In genomic region chrX:142971759-142972158, GRCm38 (mm10) we compare ENCODE assay signal across 24 mouse cellular contexts. TPM values are rescaled to one million over a fixed set of nuclear protein-coding genes. Genes with fewer than 3 reads are reported as not detected.
DNase-seq lines count a peak whose midpoint lies in the region; ATAC-seq and TF ChIP-seq lines count a peak whose summit lies in the region.
"Had no signal": no experiment of that assay in that cellular context is flagged by ENCODE, and none has a peak within 500 bp of the region (broad histone marks: within the 10 kb centered on the region; RNA-seq: fewer than 3 reads in every experiment).

No protein-coding gene starts in this region.

- 80% methylated on average over 3 of the region's 3 CpGs for WGBS in heart, embryonic 12.5 days
- WGBS in liver, embryonic 15.5 days (ENCODE audit: insufficient replicate concordance) = 76% methylated on average over 3 of the region's 3 CpGs
- WGBS in liver, embryonic 11.5 days = 81% methylated on average over 3 of the region's 3 CpGs
- WGBS in intestine, postnatal 0 days = 90% methylated on average over 3 of the region's 3 CpGs

- H3K4me2 ChIP-seq in heart, embryonic 12.5 days = no peak overlapping the region
- no peak overlapping the region for H3K4me2 ChIP-seq in liver, embryonic 15.5 days
- no peak overlapping the region for H3K4me2 ChIP-seq in liver, embryonic 11.5 days
- H3K4me2 ChIP-seq in myocyte (ENCODE audit: low read depth) = no peak overlapping the region
- no peak overlapping the region for H3K4me2 ChIP-seq in intestine, postnatal 0 days (replicated peaks; ENCODE audit: low read depth)
- H3K4me2 ChIP-seq: embryonic facial prominence, embryonic 12.5 days; forebrain, embryonic 12.5 days; forebrain, embryonic 15.5 days; heart, embryonic 13.5 days; hindbrain, embryonic 14.5 days had no signal

- TF ChIP-seq CTCF in intestine, postnatal 0 days (IDR thresholded peaks at IDR 0.05; ENCODE audit: low read depth) = no peak

- no peak overlapping the region for H3K4me3 ChIP-seq in heart, embryonic 12.5 days
- no peak overlapping the region for H3K4me3 ChIP-seq in liver, embryonic 15.5 days (replicated peaks)
- H3K4me3 ChIP-seq in liver, embryonic 11.5 days (ENCODE audit: low read depth, low read length) = no peak overlapping the region
- H3K4me3 ChIP-seq in myocyte = no peak overlapping the region
- H3K4me3 ChIP-seq in intestine, postnatal 0 days (ENCODE audit: low read depth, low read length) = no peak overlapping the region
- H3K4me3 ChIP-seq: embryonic facial prominence, embryonic 12.5 days; forebrain, embryonic 12.5 days; forebrain, embryonic 15.5 days; heart, embryonic 13.5 days had no signal

- H3K27ac ChIP-seq in heart, embryonic 12.5 days (ENCODE audit: poor library complexity, severe bottlenecking) = peak overlapping the region; percentile 47; the same call in 1 of the 2 replicates
- peak overlapping the region; percentile 85; the same call in 1 of the 2 replicates for H3K27ac ChIP-seq in liver, embryonic 15.5 days (replicated peaks)
- H3K27ac ChIP-seq in liver, embryonic 11.5 days (ENCODE audit: low read depth, low read length) = no peak overlapping the region
- no peak overlapping the region for H3K27ac ChIP-seq in intestine, postnatal 0 days (ENCODE audit: low read depth, low read length)
- H3K27ac ChIP-seq: embryonic facial prominence, embryonic 12.5 days; forebrain, embryonic 12.5 days; forebrain, embryonic 15.5 days; heart, embryonic 13.5 days; hindbrain, embryonic 14.5 days; hindbrain, postnatal 0 days had no signal

- H3K9me3 ChIP-seq in heart, embryonic 12.5 days (replicated peaks) = no peaks in the 10 kb centered on the region
- no peaks in the 10 kb centered on the region for H3K9me3 ChIP-seq in liver, embryonic 15.5 days (replicated peaks)
- no peaks in the 10 kb centered on the region for H3K9me3 ChIP-seq in liver, embryonic 11.5 days (ENCODE audit: control insufficient read depth, low read length)
- no peaks in the 10 kb centered on the region for H3K9me3 ChIP-seq in intestine, postnatal 0 days (ENCODE audit: control insufficient read depth)
- H3K9me3 ChIP-seq: embryonic facial prominence, embryonic 12.5 days; forebrain, embryonic 12.5 days; forebrain, embryonic 15.5 days; heart, embryonic 13.5 days had no signal

- H3K36me3 ChIP-seq in heart, embryonic 12.5 days = no peaks in the 10 kb centered on the region
- no peaks in the 10 kb centered on the region for H3K36me3 ChIP-seq in liver, embryonic 15.5 days (replicated peaks)
- H3K36me3 ChIP-seq in liver, embryonic 11.5 days (ENCODE audit: control insufficient read depth, insufficient read depth, low read length) = no peaks in the 10 kb centered on the region
- H3K36me3 ChIP-seq in myocyte (ENCODE audit: control insufficient read depth, insufficient read depth) = no peaks in the 10 kb centered on the region
- H3K36me3 ChIP-seq in intestine, postnatal 0 days (ENCODE audit: control insufficient read depth, insufficient read depth) = no peaks in the 10 kb centered on the region
- H3K36me3 ChIP-seq: embryonic facial prominence, embryonic 12.5 days; forebrain, embryonic 12.5 days; forebrain, embryonic 15.5 days; heart, embryonic 13.5 days had no signal

- no peaks in the 10 kb centered on the region for H3K79me2 ChIP-seq in myocyte (ENCODE audit: control insufficient read depth, insufficient read depth)

- no peaks in the 10 kb centered on the region for H3K27me3 ChIP-seq in heart, embryonic 12.5 days (replicated peaks)
- H3K27me3 ChIP-seq in liver, embryonic 15.5 days = no peaks in the 10 kb centered on the region
- peaks cover 3% of the 10 kb centered on the region for H3K27me3 ChIP-seq in liver, embryonic 11.5 days (replicated peaks; ENCODE audit: control insufficient read depth, insufficient read depth, low read length)
- no peaks in the 10 kb centered on the region for H3K27me3 ChIP-seq in myocyte (ENCODE audit: control insufficient read depth, insufficient read depth, insufficient read length)
- no peaks in the 10 kb centered on the region for H3K27me3 ChIP-seq in intestine, postnatal 0 days (replicated peaks; ENCODE audit: control insufficient read depth, insufficient read depth, low read length)
- H3K27me3 ChIP-seq: forebrain, embryonic 15.5 days had no signal

- DNase-seq in heart, adult 8-10 months (ENCODE audit: low spot score) = no peak
- DNase-seq in liver, embryonic 11.5 days (ENCODE audit: low spot score) = no peak
- DNase-seq: adrenal gland, adult 8-10 months; adrenal gland, postnatal 25 days; cerebellum, adult 11-12 months; cerebellum, adult 8-10 months; cerebellum, postnatal 10 days; gastrocnemius, postnatal 14 days; heart, adult 11 months; heart, postnatal 14 days; heart, postnatal 4 days had no signal

- ATAC-seq in heart, embryonic 12.5 days (ENCODE audit: insufficient number of reproducible peaks, low FRiP score) = no peak
- ATAC-seq in liver, embryonic 15.5 days (ENCODE audit: insufficient read depth) = no peak
- no peak for ATAC-seq in liver, embryonic 11.5 days (replicated peaks; ENCODE audit: low FRiP score)
- no peak for ATAC-seq in intestine, postnatal 0 days
- ATAC-seq: activated CD4-positive, CD25-positive, alpha-beta regulatory T cell, adult 4 months; CD4-positive, CD25-positive, alpha-beta regulatory T cell, adult 4 months; forebrain, embryonic 15.5 days; hindbrain, postnatal 0 days; inflammation-experienced regulatory T-cells, adult 6 months had no signal

- no peak overlapping the region for H3K9ac ChIP-seq in heart, embryonic 12.5 days
- no peak overlapping the region for H3K9ac ChIP-seq in liver, embryonic 15.5 days
- no peak overlapping the region for H3K9ac ChIP-seq in liver, embryonic 11.5 days (ENCODE audit: low read depth, low read length)
- H3K9ac ChIP-seq in intestine, postnatal 0 days (ENCODE audit: low read depth, low read length) = no peak overlapping the region
- H3K9ac ChIP-seq: embryonic facial prominence, embryonic 12.5 days; forebrain, embryonic 12.5 days; forebrain, embryonic 15.5 days; heart, embryonic 13.5 days; hindbrain, embryonic 14.5 days had no signal

- no peak for TF ChIP-seq POLR2A in myocyte (IDR thresholded peaks at IDR 0.05; ENCODE audit: insufficient read length, low read depth)

- no peak overlapping the region for H3ac ChIP-seq in myocyte (ENCODE audit: control insufficient read depth, insufficient read length)

- peaks cover 7% of the 10 kb centered on the region; the same call in 1 of the 2 replicates for H3K4me1 ChIP-seq in heart, embryonic 12.5 days (replicated peaks)
- H3K4me1 ChIP-seq in liver, embryonic 15.5 days (replicated peaks) = peaks cover 27% of the 10 kb centered on the region
- no peaks in the 10 kb centered on the region for H3K4me1 ChIP-seq in liver, embryonic 11.5 days (replicated peaks; ENCODE audit: control insufficient read depth, insufficient read depth, low read length)
- no peaks in the 10 kb centered on the region for H3K4me1 ChIP-seq in intestine, postnatal 0 days (replicated peaks; ENCODE audit: control insufficient read depth, insufficient read depth, low read length)
- H3K4me1 ChIP-seq: embryonic facial prominence, embryonic 12.5 days; forebrain, embryonic 12.5 days; forebrain, embryonic 15.5 days; heart, embryonic 13.5 days had no signal

TF ChIP-seq in myocyte, 11 proteins besides CTCF, POLR2A, EP300 and RAD21:
- TF ChIP-seq TCF12 (IDR thresholded peaks at IDR 0.05; ENCODE audit: insufficient read depth, poor library complexity, severe bottlenecking) (peak; percentile 94), MYOD1 (IDR thresholded peaks at IDR 0.05; ENCODE audit: control insufficient read depth in 1 of 3, insufficient read length in 2 of 3, low read depth in 2 of 3) (peak; percentile 80 to 89 (median 84)), MYOG (IDR thresholded peaks at IDR 0.05; ENCODE audit: control insufficient read depth in 1 of 3, insufficient read depth in 1 of 3, insufficient read length in 2 of 3, low read depth in 2 of 3) (peak in 2 of 3 experiments; percentile 88 to 98), POLR2AphosphoS2 (IDR thresholded peaks at IDR 0.05; ENCODE audit: insufficient read length, low read depth) (no peak), CEBPB (IDR thresholded peaks at IDR 0.05; ENCODE audit: insufficient read depth, poor library complexity, severe bottlenecking) (peak; percentile 29; the same call in 1 of the 2 replicates), TCF3 (IDR thresholded peaks at IDR 0.05; ENCODE audit: insufficient read length, low read depth) (peak; percentile 83), MAX (IDR thresholded peaks at IDR 0.05; ENCODE audit: low read depth) (no peak), REST (IDR thresholded peaks at IDR 0.05; ENCODE audit: insufficient read depth, insufficient read length) (no peak), SRF (IDR thresholded peaks at IDR 0.05; ENCODE audit: control insufficient read depth, insufficient read length, low read depth) (no peak), USF1 (IDR thresholded peaks at IDR 0.05; ENCODE audit: low read depth) (no peak), E2F4 (IDR thresholded peaks at IDR 0.05; ENCODE audit: insufficient read depth) (no peak)

RNA-seq across cellular contexts. Expression of gene Ammecr1, which starts 5.2 kb away (rescaled TPM):
- 23.7 and 24.3 TPM in 2 replicates for polyA plus RNA-seq in heart, embryonic 12.5 days (2016; fragmentation: Nextera tagmentation; extraction: Ambion mirVana)
- total RNA-seq in heart, adult 8-10 months (2022) = 10 to 100 TPM; 10.3 to 12.2 (median 11.4) TPM
- polyA plus RNA-seq in liver, embryonic 15.5 days (2015; fragmentation: Nextera tagmentation; extraction: Ambion mirVana) = 9.4 and 10.9 TPM in 2 replicates
- 28.6 and 29.2 TPM in 2 replicates for polyA plus RNA-seq in liver, embryonic 11.5 days (2014; fragmentation: Nextera tagmentation; extraction: Ambion mirVana)
- 19.7 TPM for polyA plus RNA-seq in myocyte (2012; fragmentation: generic; extraction: Trizol)
- polyA plus RNA-seq in intestine, postnatal 0 days (2015; fragmentation: Nextera tagmentation; extraction: Ambion mirVana) = 4.0 and 4.8 TPM in 2 replicates

Comparison
In these comparisons a context has a peak if more than half of its experiments do, and no peak if none do; other contexts are left out.
1. H3K27ac ChIP-seq: peak in heart, embryonic 12.5 days (single experiment) and liver, embryonic 15.5 days (single experiment); none in liver, embryonic 11.5 days (single experiment) and intestine, postnatal 0 days (single experiment).